Mouse (Mus musculus) midbrain, embryonic 16.5 days (tissue): ENCODE results near the gene Fam76a. TPM values are rescaled to one million over a fixed set of nuclear protein-coding genes. Genes with fewer than 3 reads are reported as not detected.

ENCODE experiments used
- ATAC-seq: fragments of 200-750 bp; cut with Nextera tagmentation; 2 replicates; pipeline ENCODE4 v1.8.0; 2017; ENCODE audit warnings: moderate TSS enrichment
- H3K27ac ChIP-seq: fragments of 300-500 bp; sonication (generic); 2 replicates; pipeline ENCODE4 v1.5.1; 2014; ENCODE audit warnings: mild to moderate bottlenecking, low read length, mixed read lengths
- H3K27me3 ChIP-seq: fragments of 300-500 bp; sonication (generic); 2 replicates; pipeline ENCODE4 v1.6.1; 2014; ENCODE audit warnings: low read depth, low read length, mixed read lengths; ENCODE audit not compliant: control insufficient read depth, insufficient read depth
- H3K36me3 ChIP-seq: fragments of 300-500 bp; sonication (generic); 2 replicates; pipeline ENCODE4 v1.6.1; 2014; ENCODE audit warnings: mild to moderate bottlenecking, low read length, moderate library complexity, mixed read lengths; ENCODE audit not compliant: control insufficient read depth, insufficient read depth
- H3K4me1 ChIP-seq: fragments of 300-500 bp; sonication (generic); 2 replicates; pipeline ENCODE4 v1.6.1; 2014; ENCODE audit warnings: mild to moderate bottlenecking, low read length, mixed read lengths; ENCODE audit not compliant: control insufficient read depth, insufficient read depth
- H3K4me2 ChIP-seq: fragments of 300-500 bp; sonication (generic); 2 replicates; pipeline ENCODE4 v1.6.1; 2014; ENCODE audit warnings: mild to moderate bottlenecking, low read length, mixed read lengths
- H3K4me3 ChIP-seq: fragments of 300-500 bp; sonication (generic); 2 replicates; pipeline ENCODE4 v1.5.1; 2014; ENCODE audit warnings: low read depth, mild to moderate bottlenecking, low read length, moderate library complexity, mixed read lengths
- H3K9ac ChIP-seq: fragments of 300-500 bp; sonication (generic); 2 replicates; pipeline ENCODE4 v1.6.1; 2014; ENCODE audit warnings: low read depth, low read length, mixed read lengths
- H3K9me3 ChIP-seq: fragments of 300-500 bp; sonication (generic); replicated peaks from 2 replicates; pipeline ENCODE4 v1.6.1; 2014; ENCODE audit warnings: mild to moderate bottlenecking, low read length, mixed read lengths; ENCODE audit not compliant: control insufficient read depth, poor library complexity, severe bottlenecking
- whole genome bisulfite sequencing: fragments of 180-500 bp; shearing (Covaris S2); extraction: QIAGEN DNeasy Blood & Tissue Kit; methylation state at CpG from one replicate; pipeline ENCODE4 v1.1.7; 2014; 5-methylcytosine and 5-hydroxymethylcytosine counted together
- polyA plus RNA-seq: library from polyadenylated mRNA; unstranded; fragments of >200 nt; fragmentation: Nextera tagmentation; extraction: Ambion mirVana; gene quantifications from 2 replicates; pipeline ENCODE4 v1.2.1, GENCODE M21; 2015

Fam76a gene
- polyA plus RNA-seq, 1 experiment from 2014 or later = 41.8 TPM

GRCm38 (mm10) chr4:132960864-132961639, 38.7 kb upstream of the Fam76a start:
- Histone ChIP-seq H3K9me3 (no peaks in the 10 kb centered on the region), H3K4me1 (peaks cover 7% of the 10 kb centered on the region; the same call in 1 of the 2 replicates), H3K4me2 (no peak overlapping the region), H3K27me3 (no peaks in the 10 kb centered on the region), H3K9ac (no peak overlapping the region), H3K27ac (no peak overlapping the region), H3K36me3 (no peaks in the 10 kb centered on the region), H3K4me3 (no peak overlapping the region)
- ATAC-seq = no peak
- 64% methylated on average over 13 of the region's 13 CpGs for WGBS

DNA sequence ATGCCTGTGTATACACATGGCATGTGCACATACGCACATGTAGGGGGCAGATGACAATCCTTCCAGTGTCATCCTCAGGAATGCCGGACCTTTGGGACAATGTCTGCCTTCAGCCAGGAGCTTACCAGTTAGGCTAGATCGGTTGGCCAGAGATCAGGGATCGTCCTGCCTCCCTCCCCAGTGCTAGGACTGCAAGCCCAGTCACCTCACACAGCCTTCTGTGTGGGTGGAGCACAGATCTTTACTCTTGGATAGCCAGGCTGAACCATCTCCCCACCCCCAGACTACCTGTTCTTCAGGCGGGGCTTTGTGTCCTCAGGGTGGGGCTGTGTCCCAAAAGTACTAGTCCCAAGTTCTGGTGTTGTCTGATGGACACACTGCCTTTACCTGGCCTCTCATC, 38.0 kb upstream of the Fam76a start:
- WGBS = 68% methylated on average over 5 of the region's 5 CpGs
- H3K9me3 ChIP-seq = no peaks in the 10 kb centered on the region
- no peak overlapping the region for H3K4me3 ChIP-seq
- ATAC-seq = no peak
- H3K4me2 ChIP-seq = no peak overlapping the region
- H3K36me3 ChIP-seq = no peaks in the 10 kb centered on the region
- H3K27ac ChIP-seq = no peak overlapping the region
- no peak overlapping the region for H3K9ac ChIP-seq
- no peaks in the 10 kb centered on the region for H3K27me3 ChIP-seq
- H3K4me1 ChIP-seq = peaks cover 7% of the 10 kb centered on the region; the same call in 1 of the 2 replicates

DNA sequence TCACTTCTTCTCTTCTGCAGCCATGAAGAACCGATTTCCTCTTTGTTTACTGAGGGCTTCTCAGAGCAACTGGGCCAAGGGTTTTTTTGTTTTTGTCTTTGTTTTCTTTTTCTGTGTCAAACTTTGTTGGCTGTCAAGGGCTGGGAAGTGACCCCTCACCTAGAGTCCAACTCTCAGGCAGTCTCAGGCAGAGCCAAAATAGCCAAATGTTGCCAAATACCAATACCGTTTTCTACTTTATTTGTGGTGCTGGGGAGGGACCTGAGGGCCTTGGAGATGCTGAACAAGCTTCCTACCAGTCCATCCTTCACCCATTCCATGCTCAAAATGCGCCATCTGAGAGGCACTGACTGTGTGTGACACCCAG, 37.3 kb upstream of the Fam76a start:
- H3K9me3 ChIP-seq = no peaks in the 10 kb centered on the region
- ATAC-seq = no peak
- 48% methylated on average over 3 of the region's 3 CpGs for WGBS
- no peaks in the 10 kb centered on the region for H3K36me3 ChIP-seq
- H3K27ac ChIP-seq = no peak overlapping the region
- H3K27me3 ChIP-seq = no peaks in the 10 kb centered on the region
- no peak overlapping the region for H3K4me3 ChIP-seq
- H3K4me1 ChIP-seq = peaks cover 7% of the 10 kb centered on the region; the same call in 1 of the 2 replicates
- no peak overlapping the region for H3K9ac ChIP-seq
- no peak overlapping the region for H3K4me2 ChIP-seq

GRCm38 (mm10) chr4:132958741-132959678, 36.7 kb upstream of the Fam76a start:
- H3K4me1 ChIP-seq = peaks cover 7% of the 10 kb centered on the region; the same call in 1 of the 2 replicates
- no peaks in the 10 kb centered on the region for H3K27me3 ChIP-seq
- no peaks in the 10 kb centered on the region for H3K9me3 ChIP-seq
- peak; percentile 58; the same call in 1 of the 2 replicates for ATAC-seq
- H3K27ac ChIP-seq = peak overlapping the region; percentile 68
- H3K9ac ChIP-seq = 0 out of 2 replicates have a peak overlapping the region, but pooled peaks have one; percentile 5
- H3K4me3 ChIP-seq = no peak overlapping the region
- no peaks in the 10 kb centered on the region for H3K36me3 ChIP-seq
- 4% methylated on average over 10 of the region's 10 CpGs for WGBS
- H3K4me2 ChIP-seq = no peak overlapping the region

DNA sequence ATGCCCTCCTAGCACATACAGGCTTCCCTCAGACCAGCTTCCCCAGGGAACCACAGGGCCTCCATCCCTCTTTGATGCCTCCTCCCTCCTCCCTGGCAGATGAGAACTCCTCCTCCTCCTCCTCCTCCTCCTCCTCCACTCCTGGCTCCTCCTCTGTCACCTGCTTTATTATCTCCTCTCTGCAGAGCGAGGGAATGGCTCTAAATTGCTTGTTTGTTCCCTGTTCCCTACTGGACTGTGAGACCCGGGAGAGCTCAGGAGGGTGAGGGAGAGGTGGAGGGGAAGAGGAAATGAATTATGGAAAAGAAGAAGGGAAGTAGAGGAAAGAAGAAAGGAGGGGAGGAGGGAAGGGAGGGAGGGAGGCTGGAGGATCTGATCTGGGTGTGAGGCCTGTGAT, 33.0 kb upstream of the Fam76a start:
- ATAC-seq = no peak
- Histone ChIP-seq H3K27ac (no peak overlapping the region), H3K4me2 (no peak overlapping the region), H3K9me3 (no peaks in the 10 kb centered on the region), H3K4me1 (peaks cover 7% of the 10 kb centered on the region; the same call in 1 of the 2 replicates), H3K27me3 (no peaks in the 10 kb centered on the region), H3K4me3 (no peak overlapping the region), H3K36me3 (no peaks in the 10 kb centered on the region), H3K9ac (no peak overlapping the region)
- 15% methylated on average over 2 of the region's 2 CpGs for WGBS

GRCm38 (mm10) chr4:132954530-132955394, 32.4 kb upstream of the Fam76a start:
- no peak overlapping the region for H3K9ac ChIP-seq
- H3K27ac ChIP-seq = no peak overlapping the region
- no peaks in the 10 kb centered on the region for H3K27me3 ChIP-seq
- H3K36me3 ChIP-seq = no peaks in the 10 kb centered on the region
- WGBS = 62% methylated on average over 7 of the region's 7 CpGs
- H3K4me3 ChIP-seq = no peak overlapping the region
- H3K4me1 ChIP-seq = peaks cover 7% of the 10 kb centered on the region; the same call in 1 of the 2 replicates
- ATAC-seq = no peak
- H3K4me2 ChIP-seq = no peak overlapping the region
- no peaks in the 10 kb centered on the region for H3K9me3 ChIP-seq

DNA sequence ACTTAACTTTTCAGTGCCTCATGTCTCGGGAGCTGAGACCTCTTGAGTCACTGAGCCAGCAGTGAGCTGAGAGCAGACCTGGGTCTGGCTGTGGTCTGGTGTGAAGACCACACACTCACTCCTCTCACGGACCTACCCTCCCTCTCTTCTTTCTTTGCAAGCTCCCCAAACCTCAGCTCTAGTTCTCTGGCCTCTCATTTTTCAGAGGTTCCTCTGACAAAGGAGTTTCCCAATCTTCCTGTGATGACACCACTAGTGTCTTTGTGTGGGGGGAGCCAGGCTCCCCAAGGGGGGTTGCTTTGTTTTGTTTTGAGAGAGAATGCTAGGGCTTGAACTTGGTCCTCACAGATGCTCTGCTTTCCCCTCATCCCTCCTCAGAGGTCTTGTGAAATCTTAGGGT, 28.6 kb upstream of the Fam76a start:
- H3K4me2 ChIP-seq = no peak overlapping the region
- H3K36me3 ChIP-seq = no peaks in the 10 kb centered on the region
- no peak overlapping the region for H3K27ac ChIP-seq
- no peaks in the 10 kb centered on the region for H3K27me3 ChIP-seq
- H3K4me3 ChIP-seq = no peak overlapping the region
- no peak overlapping the region for H3K9ac ChIP-seq
- 62% methylated on average over 2 of the region's 2 CpGs for WGBS
- H3K4me1 ChIP-seq = peaks cover 7% of the 10 kb centered on the region
- ATAC-seq = no peak
- H3K9me3 ChIP-seq = no peaks in the 10 kb centered on the region

- H3K9ac ChIP-seq = no peak overlapping the region
- 19% methylated on average over 24 of the region's 24 CpGs for WGBS
- no peaks in the 10 kb centered on the region for H3K27me3 ChIP-seq
- no peak for ATAC-seq
- no peaks in the 10 kb centered on the region for H3K36me3 ChIP-seq
- H3K9me3 ChIP-seq = no peaks in the 10 kb centered on the region
- no peak overlapping the region for H3K4me3 ChIP-seq
- H3K4me2 ChIP-seq = no peak overlapping the region
- H3K4me1 ChIP-seq = peaks cover 11% of the 10 kb centered on the region
- H3K27ac ChIP-seq = no peak overlapping the region
These were observed 27.6 kb upstream of the Fam76a start for GRCm38 (mm10) chr4:132949882-132950532.
